Mouse (Mus musculus) lung, postnatal 0 days (tissue): ENCODE results near the gene Rhd.

Source experiments
- CTCF ChIP-seq: IDR thresholded peaks from 2 replicates; pipeline ENCODE4 v1.5.1; 2016; ENCODE audit warnings: antibody characterized with exemption, mild to moderate bottlenecking
- EP300 ChIP-seq: IDR thresholded peaks from 2 replicates; pipeline ENCODE4 v1.6.1; 2016; ENCODE audit warnings: antibody characterized with exemption, mild to moderate bottlenecking, control low read depth

DNA sequence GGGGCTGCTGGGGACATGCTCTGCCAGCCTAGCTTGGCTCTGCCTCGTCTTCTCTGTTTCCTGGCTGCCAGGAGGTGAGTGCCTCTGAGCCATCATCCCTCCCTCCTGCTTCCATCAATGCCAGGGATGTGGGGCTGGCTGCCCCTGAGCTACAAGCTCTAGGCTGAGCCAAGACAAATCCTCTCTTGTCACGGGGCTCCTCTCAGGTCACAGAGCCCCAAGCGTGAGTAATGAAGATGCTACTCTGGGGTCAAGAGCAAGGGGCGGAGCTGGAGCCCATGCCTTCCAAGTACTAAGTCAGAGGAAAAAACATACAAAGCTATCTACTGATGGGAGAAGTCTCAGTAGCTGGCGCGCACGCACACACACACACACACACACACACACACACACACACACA lies 38.7 kb downstream of the Rhd start:
- no peak for TF ChIP-seq CTCF
- TF ChIP-seq EP300 = no peak
